Mouse (Mus musculus) spleen, adult 2 months (tissue): Measurements from ENCODE around the gene Chrnb2. TPM values are rescaled to one million over a fixed set of nuclear protein-coding genes. Genes with fewer than 3 reads are reported as not detected.

Source experiments
- DNase-seq, 2 experiments: peaks; one replicate each; pipeline versions ENCODE4 v3.0.0 to v3.0.0-alpha.2; 2012 to 2021; ENCODE audit warnings: low spot score in 2 of 2, low read depth in 1 of 2
- H3K27ac ChIP-seq: fragments of 200-500 bp; 2 replicates; pipeline ENCODE4 v1.5.1; 2012; ENCODE audit warnings: low read length, inconsistent platforms; ENCODE audit not compliant: insufficient read depth
- H3K27me3 ChIP-seq: fragments of 200-500 bp; 2 replicates; pipeline ENCODE4 v1.6.1; 2012; ENCODE audit warnings: mild to moderate bottlenecking, moderate library complexity, low read length, inconsistent platforms; ENCODE audit not compliant: control insufficient read depth, insufficient read depth
- H3K36me3 ChIP-seq: fragments of 200-500 bp; 2 replicates; pipeline ENCODE4 v1.6.1; 2012; ENCODE audit warnings: mild to moderate bottlenecking, low read length, inconsistent platforms; ENCODE audit not compliant: control insufficient read depth, insufficient read depth
- H3K4me1 ChIP-seq: fragments of 200-500 bp; 2 replicates; pipeline ENCODE4 v1.6.1; 2011; ENCODE audit warnings: inconsistent platforms; ENCODE audit not compliant: control insufficient read depth, insufficient read depth, insufficient read length
- H3K4me3 ChIP-seq: fragments of 200-500 bp; 2 replicates; pipeline ENCODE4 v1.5.1; 2011; ENCODE audit warnings: mild to moderate bottlenecking, inconsistent platforms; ENCODE audit not compliant: insufficient read depth, insufficient read length; ENCODE audit errors: extremely low read depth
- CTCF ChIP-seq: fragments of 200-500 bp; IDR thresholded peaks from 2 replicates; pipeline ENCODE4 v1.5.1; 2011; ENCODE audit warnings: mild to moderate bottlenecking, inconsistent platforms; ENCODE audit not compliant: insufficient read depth, insufficient read length, insufficient replicate concordance; ENCODE audit errors: extremely low read depth
- POLR2A ChIP-seq: fragments of 200-500 bp; IDR thresholded peaks from 2 replicates; pipeline ENCODE4 v1.6.1; 2011; ENCODE audit warnings: low read depth, low read length, inconsistent platforms
- WGBS: fragments of 180-500 bp; shearing (Covaris S2); methylation state at CpG from one replicate; pipeline ENCODE4 v1.1.7; 2018; 5-methylcytosine and 5-hydroxymethylcytosine counted together
- polyA plus RNA-seq: library from polyadenylated mRNA; depleted of rRNA; stranded (reverse); fragments of >200 nt; gene quantifications from 2 replicates; pipeline ENCODE4 v1.2.3, GENCODE M21; 2012; rRNA removed

Chrnb2 gene
- polyA plus RNA-seq, 1 experiment: 1.4 TPM

GRCm38 (mm10) chr3:89700461-89700860 lies 64.0 kb downstream of the Chrnb2 start:
- H3K4me1 ChIP-seq: no peaks in the 10 kb centered on the region
- H3K27me3 ChIP-seq: no peaks in the 10 kb centered on the region
- no peak for DNase-seq
- no peak overlapping the region for H3K27ac ChIP-seq
- H3K36me3 ChIP-seq: no peaks in the 10 kb centered on the region
- WGBS: 52% methylated on average over 11 of the region's 11 CpGs
- TF ChIP-seq POLR2A: no peak
- no peak for TF ChIP-seq CTCF
- no peak overlapping the region for H3K4me3 ChIP-seq

DNA sequence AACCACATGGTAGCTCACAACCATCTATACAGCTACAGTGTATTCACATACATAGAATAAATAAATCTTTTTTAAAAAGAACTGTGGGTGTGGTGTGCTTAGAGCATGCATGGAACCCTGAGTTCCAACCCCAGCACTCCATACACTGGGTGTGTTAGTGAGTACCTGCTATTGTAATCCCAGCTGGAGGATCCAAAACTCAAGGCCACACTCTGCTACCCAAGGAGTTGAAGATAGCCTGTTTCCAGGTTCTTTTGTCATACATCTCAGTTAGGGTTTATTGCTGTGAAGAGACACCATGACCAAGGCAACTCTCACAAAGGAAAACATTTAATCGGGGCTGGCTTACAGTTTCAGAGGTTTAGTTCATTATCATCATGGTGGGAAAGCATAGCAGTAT lies 65.5 kb downstream of the Chrnb2 start:
- Histone ChIP-seq H3K27me3 (no peaks in the 10 kb centered on the region), H3K4me3 (no peak overlapping the region), H3K36me3 (no peaks in the 10 kb centered on the region), H3K27ac (no peak overlapping the region), H3K4me1 (no peaks in the 10 kb centered on the region)
- DNase-seq: no peak
- TF ChIP-seq CTCF (no peak), POLR2A (no peak)
- WGBS: 86% methylated on average over 1 of the region's 1 CpGs

Other genes with a start within 250 kb of the Chrnb2 start
- gene Kcnn3, start 244.5 kb downstream of the Chrnb2 start, polyA plus RNA-seq: 0.33 and 0.41 TPM in 2 replicates
- 40.5 and 45.0 TPM in 2 replicates for gene Adar, start 49.6 kb downstream of the Chrnb2 start, polyA plus RNA-seq
- gene Ube2q1, start 9.0 kb upstream of the Chrnb2 start, polyA plus RNA-seq: 23.8 and 26.5 TPM in 2 replicates
- 1.1 TPM in 2 replicates for gene She, start 66.7 kb upstream of the Chrnb2 start, polyA plus RNA-seq
- 21.4 and 25.6 TPM in 2 replicates for gene Il6ra, start 148.6 kb upstream of the Chrnb2 start, polyA plus RNA-seq
- 49.3 and 66.0 TPM in 2 replicates for gene Atp8b2, start 198.9 kb upstream of the Chrnb2 start, polyA plus RNA-seq
- 25.1 and 28.1 TPM in 2 replicates for gene Hax1, start 234.1 kb upstream of the Chrnb2 start, polyA plus RNA-seq